Mouse (Mus musculus): ENCODE measurements around the gene Syt7. TPM values are rescaled to one million over a fixed set of nuclear protein-coding genes. Genes with fewer than 3 reads are reported as not detected.

The Syt7 gene
- 3.9 and 4.4 TPM in 2 replicates for polyA plus RNA-seq (2016; fragmentation: Nextera tagmentation; extraction: Ambion mirVana)

GRCm38 (mm10) chr19:10388615-10389313 is at the start of gene Syt7:
TSS of gene Syt7 (plus strand) at chr19:10389090.
- under 1% methylated on average over 55 of the region's 78 CpGs for WGBS
- H3K36me3 ChIP-seq: no peaks in the 10 kb centered on the region
- H3K9ac ChIP-seq (replicated peaks): peak within 1 kb of the TSS; percentile 78
- H3K27me3 ChIP-seq: peaks cover 42% of the 10 kb centered on the region
- peak within 1 kb of the TSS; percentile 67 for H3K4me3 ChIP-seq
- peak within 1 kb of the TSS; percentile 68 for H3K4me2 ChIP-seq (replicated peaks)
- peak; percentile 88 for ATAC-seq (ENCODE audit: low FRiP score, low read depth)
- H3K9me3 ChIP-seq: no peaks in the 10 kb centered on the region
- H3K27ac ChIP-seq (replicated peaks): peak within 1 kb of the TSS; percentile 73
- peaks cover 27% of the 10 kb centered on the region for H3K4me1 ChIP-seq

GRCm38 (mm10) chr19:10339271-10339670 is 49.6 kb upstream of the Syt7 start:
- Histone ChIP-seq H3K4me2 (replicated peaks) (no peak overlapping the region), H3K27ac (replicated peaks) (no peak overlapping the region), H3K36me3 (no peaks in the 10 kb centered on the region), H3K9ac (replicated peaks) (no peak overlapping the region), H3K27me3 (peaks cover 53% of the 10 kb centered on the region), H3K4me1 (peaks cover 26% of the 10 kb centered on the region), H3K4me3 (no peak overlapping the region), H3K9me3 (no peaks in the 10 kb centered on the region)
- no peak for ATAC-seq (ENCODE audit: low FRiP score, low read depth)
- WGBS: 5% methylated on average over 5 of the region's 5 CpGs

- no peak for ATAC-seq (ENCODE audit: low FRiP score, low read depth)
- H3K27me3 ChIP-seq: peaks cover 54% of the 10 kb centered on the region
- 45% methylated on average over 5 of the region's 5 CpGs for WGBS
- H3K9me3 ChIP-seq: no peaks in the 10 kb centered on the region
- H3K4me1 ChIP-seq: peaks cover 26% of the 10 kb centered on the region
- H3K9ac ChIP-seq (replicated peaks): no peak overlapping the region
- H3K36me3 ChIP-seq: no peaks in the 10 kb centered on the region
- no peak overlapping the region for H3K4me3 ChIP-seq
- no peak overlapping the region for H3K4me2 ChIP-seq (replicated peaks)
- no peak overlapping the region for H3K27ac ChIP-seq (replicated peaks)
Observed at GRCm38 (mm10) chr19:10340661-10341060, 48.2 kb upstream of the Syt7 start.

- Histone ChIP-seq H3K36me3 (no peaks in the 10 kb centered on the region), H3K4me3 (no peak overlapping the region), H3K4me2 (replicated peaks) (no peak overlapping the region), H3K27me3 (peaks cover 57% of the 10 kb centered on the region), H3K4me1 (peaks cover 26% of the 10 kb centered on the region), H3K9ac (replicated peaks) (no peak overlapping the region), H3K27ac (replicated peaks) (0 out of 2 replicates have a peak overlapping the region, but pooled peaks have one; percentile 2), H3K9me3 (no peaks in the 10 kb centered on the region)
- 17% methylated on average over 11 of the region's 11 CpGs for WGBS
- no peak for ATAC-seq (ENCODE audit: low FRiP score, low read depth)
Observed at GRCm38 (mm10) chr19:10341152-10341551, 47.7 kb upstream of the Syt7 start.

GRCm38 (mm10) chr19:10341817-10342439 is 47.0 kb upstream of the Syt7 start:
- Histone ChIP-seq H3K9ac (replicated peaks) (no peak overlapping the region), H3K36me3 (no peaks in the 10 kb centered on the region), H3K4me3 (no peak overlapping the region), H3K4me2 (replicated peaks) (no peak overlapping the region), H3K4me1 (peaks cover 26% of the 10 kb centered on the region), H3K27ac (replicated peaks) (0 out of 2 replicates have a peak overlapping the region, but pooled peaks have one; percentile 2), H3K27me3 (peaks cover 53% of the 10 kb centered on the region), H3K9me3 (no peaks in the 10 kb centered on the region)
- ATAC-seq (ENCODE audit: low FRiP score, low read depth): peak; percentile 31; the same call in 1 of the 2 replicates
- 31% methylated on average over 12 of the region's 12 CpGs for WGBS

- H3K27me3 ChIP-seq: peaks cover 44% of the 10 kb centered on the region
- H3K36me3 ChIP-seq: no peaks in the 10 kb centered on the region
- WGBS: 87% methylated on average over 10 of the region's 10 CpGs
- ATAC-seq (ENCODE audit: low FRiP score, low read depth): no peak
- H3K9ac ChIP-seq (replicated peaks): no peak overlapping the region
- H3K9me3 ChIP-seq: no peaks in the 10 kb centered on the region
- no peak overlapping the region for H3K4me2 ChIP-seq (replicated peaks)
- H3K27ac ChIP-seq (replicated peaks): no peak overlapping the region
- no peak overlapping the region for H3K4me3 ChIP-seq
- peaks cover 26% of the 10 kb centered on the region for H3K4me1 ChIP-seq
Observed at GRCm38 (mm10) chr19:10343866-10344265, 45.0 kb upstream of the Syt7 start.

- Histone ChIP-seq H3K36me3 (no peaks in the 10 kb centered on the region), H3K4me2 (replicated peaks) (no peak overlapping the region), H3K27me3 (peaks cover 27% of the 10 kb centered on the region), H3K27ac (replicated peaks) (no peak overlapping the region), H3K4me3 (no peak overlapping the region), H3K9me3 (0 out of 2 replicates have a peak, but pooled peaks cover 3% of the 10 kb centered on the region), H3K4me1 (peaks cover 17% of the 10 kb centered on the region), H3K9ac (replicated peaks) (no peak overlapping the region)
- no peak; the same call in 1 of the 2 replicates for ATAC-seq (ENCODE audit: low FRiP score, low read depth)
- 38% methylated on average over 12 of the region's 12 CpGs for WGBS
Observed at GRCm38 (mm10) chr19:10345696-10346095, 43.2 kb upstream of the Syt7 start.

GRCm38 (mm10) chr19:10347628-10348273 is 41.1 kb upstream of the Syt7 start:
- H3K4me2 ChIP-seq (replicated peaks): no peak overlapping the region
- H3K4me1 ChIP-seq: peaks cover 7% of the 10 kb centered on the region; the same call in 1 of the 2 replicates
- peak; percentile 41; the same call in 1 of the 2 replicates for ATAC-seq (ENCODE audit: low FRiP score, low read depth)
- H3K9ac ChIP-seq (replicated peaks): no peak overlapping the region
- peaks cover 18% of the 10 kb centered on the region for H3K27me3 ChIP-seq
- H3K27ac ChIP-seq (replicated peaks): peak overlapping the region; percentile 61
- H3K36me3 ChIP-seq: no peaks in the 10 kb centered on the region
- H3K9me3 ChIP-seq: 0 out of 2 replicates have a peak, but pooled peaks cover 3% of the 10 kb centered on the region
- no peak overlapping the region for H3K4me3 ChIP-seq
- WGBS: 27% methylated on average over 5 of the region's 5 CpGs

- ATAC-seq (ENCODE audit: low FRiP score, low read depth): no peak
- Histone ChIP-seq H3K9ac (replicated peaks) (no peak overlapping the region), H3K36me3 (no peaks in the 10 kb centered on the region), H3K4me2 (replicated peaks) (no peak overlapping the region), H3K27me3 (no peaks in the 10 kb centered on the region), H3K9me3 (0 out of 2 replicates have a peak, but pooled peaks cover 3% of the 10 kb centered on the region), H3K4me3 (no peak overlapping the region), H3K27ac (replicated peaks) (no peak overlapping the region), H3K4me1 (peaks cover 24% of the 10 kb centered on the region)
- 90% methylated on average over 7 of the region's 7 CpGs for WGBS
Observed at GRCm38 (mm10) chr19:10352218-10352617, 36.7 kb upstream of the Syt7 start.

GRCm38 (mm10) chr19:10354830-10355229 is 34.1 kb upstream of the Syt7 start:
- Histone ChIP-seq H3K36me3 (no peaks in the 10 kb centered on the region), H3K27me3 (no peaks in the 10 kb centered on the region), H3K27ac (replicated peaks) (no peak overlapping the region; the same call in 1 of the 2 replicates), H3K4me1 (peaks cover 22% of the 10 kb centered on the region), H3K9me3 (0 out of 2 replicates have a peak, but pooled peaks cover 3% of the 10 kb centered on the region), H3K4me2 (replicated peaks) (no peak overlapping the region), H3K4me3 (no peak overlapping the region), H3K9ac (replicated peaks) (no peak overlapping the region)
- ATAC-seq (ENCODE audit: low FRiP score, low read depth): 0 out of 2 replicates have a peak, but pooled peaks have one; percentile 34
- WGBS: 6% methylated on average over 2 of the region's 2 CpGs

- 0 out of 2 replicates have a peak overlapping the region, but pooled peaks have one; percentile 23 for H3K4me2 ChIP-seq (replicated peaks)
- 2% methylated on average over 12 of the region's 12 CpGs for WGBS
Observed at GRCm38 (mm10) chr19:10356845-10357503, 31.9 kb upstream of the Syt7 start.

More at GRCm38 (mm10) chr19:10356845-10357503, 31.9 kb upstream of the Syt7 start:
- Histone ChIP-seq H3K4me1 (peaks cover 22% of the 10 kb centered on the region), H3K9me3 (no peaks in the 10 kb centered on the region), H3K27ac (replicated peaks) (peak overlapping the region; percentile 67), H3K27me3 (no peaks in the 10 kb centered on the region), H3K4me3 (no peak overlapping the region), H3K36me3 (no peaks in the 10 kb centered on the region), H3K9ac (replicated peaks) (no peak overlapping the region)
- peak; percentile 86 for ATAC-seq (ENCODE audit: low FRiP score, low read depth)
